Mouse (Mus musculus) heart, embryonic 14.5 days (tissue): ENCODE measurements around the gene Crlf1. TPM values are rescaled to one million over a fixed set of nuclear protein-coding genes. Genes with fewer than 3 reads are reported as not detected.

Experiments
- ATAC-seq: fragments of 200-750 bp; cut with Nextera tagmentation; 2 replicates; pipeline ENCODE4 v1.8.0; 2017; ENCODE audit warnings: low read depth, moderate TSS enrichment; ENCODE audit not compliant: insufficient number of reproducible peaks, insufficient read depth, low FRiP score
- H3K27ac ChIP-seq, 2 experiments: fragments of 200-500 bp in 1 of 2; fragments of 300-500 bp in 1 of 2; sonication (generic) in 1 of 2; replicated peaks in 1 of 2; 2 replicates each; pipeline ENCODE4 v1.5.1; 2012 to 2014; ENCODE audit warnings: low read depth in 2 of 2, low read length in 2 of 2, control low read depth in 1 of 2, mild to moderate bottlenecking in 1 of 2, mixed read lengths in 1 of 2; ENCODE audit not compliant: control insufficient read depth in 1 of 2, insufficient read depth in 1 of 2
- H3K27me3 ChIP-seq: fragments of 300-500 bp; sonication (generic); 2 replicates; pipeline ENCODE4 v1.6.1; 2014; ENCODE audit warnings: mild to moderate bottlenecking, low read length, control low read depth; ENCODE audit not compliant: control insufficient read depth, insufficient read depth
- H3K36me3 ChIP-seq: fragments of 300-500 bp; sonication (generic); 2 replicates; pipeline ENCODE4 v1.6.1; 2014; ENCODE audit warnings: mild to moderate bottlenecking, control low read depth, low read length, mixed read lengths; ENCODE audit not compliant: control insufficient read depth, insufficient read depth
- H3K4me1 ChIP-seq, 2 experiments: fragments of 200-500 bp in 1 of 2; fragments of 300-500 bp in 1 of 2; sonication (generic) in 1 of 2; 2 replicates each; pipeline ENCODE4 v1.6.1; 2012 to 2014; ENCODE audit warnings: low read length in 2 of 2, control low read depth in 1 of 2, mixed read lengths in 1 of 2; ENCODE audit not compliant: control insufficient read depth in 2 of 2, insufficient read depth in 2 of 2
- H3K4me2 ChIP-seq: fragments of 300-500 bp; sonication (generic); 2 replicates; pipeline ENCODE4 v1.6.1; 2014; ENCODE audit warnings: mild to moderate bottlenecking, low read length
- H3K4me3 ChIP-seq, 2 experiments: fragments of 200-500 bp in 1 of 2; fragments of 300-500 bp in 1 of 2; sonication (generic) in 1 of 2; 2 replicates each; pipeline ENCODE4 v1.5.1; 2012 to 2014; ENCODE audit warnings: low read length in 2 of 2, mild to moderate bottlenecking in 2 of 2, control low read depth in 1 of 2, low read depth in 1 of 2, moderate library complexity in 1 of 2; ENCODE audit not compliant: control insufficient read depth in 1 of 2, insufficient read depth in 1 of 2
- H3K9ac ChIP-seq: fragments of 300-500 bp; sonication (generic); 2 replicates; pipeline ENCODE4 v1.6.1; 2014; ENCODE audit warnings: mild to moderate bottlenecking, low read length
- H3K9me3 ChIP-seq: fragments of 300-500 bp; sonication (generic); 2 replicates; pipeline ENCODE4 v1.6.1; 2016; ENCODE audit warnings: low read length, control low read depth; ENCODE audit not compliant: control insufficient read depth
- WGBS: fragments of 180-500 bp; shearing (Covaris S2); extraction: QIAGEN DNeasy Blood & Tissue Kit; methylation state at CpG from one replicate; pipeline ENCODE4 v1.1.7; 2014; 5-methylcytosine and 5-hydroxymethylcytosine counted together
- polyA plus RNA-seq: library from polyadenylated mRNA; unstranded; fragments of >200 nt; fragmentation: Nextera tagmentation; extraction: Ambion mirVana; gene quantifications from 2 replicates; pipeline ENCODE4 v1.2.1, GENCODE M21; 2014

The Crlf1 gene
- polyA plus RNA-seq, 1 experiment from 2014 or later: 2.0 TPM

GRCm38 (mm10) chr8:70486191-70486681, 6.7 kb upstream of the Crlf1 start:
- WGBS: 37% methylated on average over 7 of the region's 7 CpGs
- Histone ChIP-seq H3K4me3 (no peak overlapping the region), H3K27me3 (peaks cover 90% of the 10 kb centered on the region), H3K4me2 (no peak overlapping the region), H3K9me3 (no peaks in the 10 kb centered on the region), H3K4me1 (peaks cover 10 to 21% of the 10 kb centered on the region in 2 experiments; a peak in 3 of 4 replicates), H3K36me3 (no peaks in the 10 kb centered on the region), H3K9ac (no peak overlapping the region), H3K27ac (no peak overlapping the region)
- ATAC-seq: no peak

- H3K27ac ChIP-seq: no peak within 1 kb of the TSS
- no peak within 1 kb of the TSS for H3K9ac ChIP-seq
- whole genome bisulfite sequencing: 7% methylated on average over 33 of the region's 33 CpGs
- no peak for ATAC-seq
- peak within 1 kb of the TSS; percentile 64 for H3K4me2 ChIP-seq
- H3K36me3 ChIP-seq: no peaks in the 10 kb centered on the region
- no peaks in the 10 kb centered on the region for H3K9me3 ChIP-seq
- peaks cover 97% of the 10 kb centered on the region for H3K27me3 ChIP-seq
- H3K4me1 ChIP-seq: peaks cover 10 to 21% of the 10 kb centered on the region in 2 experiments; a peak in 3 of 4 replicates
- peak within 1 kb of the TSS; percentile 27 to 37 for H3K4me3 ChIP-seq
Observed at GRCm38 (mm10) chr8:70486941-70487520, 5.9 kb upstream of the Crlf1 start, which contains the start of gene Tmem59l. Gene Tmem59l, minus strand, starts transcription at chr8:70487358.

GRCm38 (mm10) chr8:70487993-70488796, 4.8 kb upstream of the Crlf1 start:
- Histone ChIP-seq H3K36me3 (no peaks in the 10 kb centered on the region), H3K9me3 (no peaks in the 10 kb centered on the region), H3K4me3 (peak overlapping the region; percentile 27 to 37), H3K27me3 (peaks cover 97% of the 10 kb centered on the region), H3K4me2 (peak overlapping the region; percentile 64), H3K4me1 (peaks cover 10 to 30% of the 10 kb centered on the region in 2 experiments; a peak in 3 of 4 replicates), H3K27ac (no peak overlapping the region), H3K9ac (no peak overlapping the region)
- WGBS: 4% methylated on average over 55 of the region's 55 CpGs
- ATAC-seq: 0 out of 2 replicates have a peak, but pooled peaks have one; percentile 15

- H3K4me3 ChIP-seq: peak overlapping the region; percentile 23 to 37; a peak in 3 of 4 replicates
- no peaks in the 10 kb centered on the region for H3K36me3 ChIP-seq
- no peak overlapping the region for H3K27ac ChIP-seq
- H3K4me1 ChIP-seq: peaks cover 14 to 37% of the 10 kb centered on the region in 2 experiments; a peak in 3 of 4 replicates
- peak overlapping the region; percentile 68 for H3K4me2 ChIP-seq
- no peaks in the 10 kb centered on the region for H3K9me3 ChIP-seq
- no peak for ATAC-seq
- WGBS: 4% methylated on average over 14 of the region's 14 CpGs
- peak overlapping the region; percentile 54; the same call in 1 of the 2 replicates for H3K9ac ChIP-seq
- peaks cover 99% of the 10 kb centered on the region for H3K27me3 ChIP-seq
Observed at GRCm38 (mm10) chr8:70488931-70489470, 4.0 kb upstream of the Crlf1 start.

GRCm38 (mm10) chr8:70489576-70489975, 3.4 kb upstream of the Crlf1 start:
- under 1% methylated on average over 32 of the region's 41 CpGs for WGBS
- Histone ChIP-seq H3K9ac (peak overlapping the region; percentile 54; the same call in 1 of the 2 replicates), H3K9me3 (no peaks in the 10 kb centered on the region), H3K4me1 (peaks cover 14 to 39% of the 10 kb centered on the region in 2 experiments; a peak in 3 of 4 replicates), H3K4me3 (peak overlapping the region; percentile 23 to 37; a peak in 3 of 4 replicates), H3K4me2 (peak overlapping the region; percentile 68), H3K36me3 (no peaks in the 10 kb centered on the region), H3K27me3 (peaks cover 99% of the 10 kb centered on the region), H3K27ac (no peak overlapping the region)
- ATAC-seq: no peak

GRCm38 (mm10) chr8:70490061-70490879, 2.7 kb upstream of the Crlf1 start:
- Histone ChIP-seq H3K27me3 (peaks cover 99% of the 10 kb centered on the region), H3K9ac (peak overlapping the region; percentile 54; the same call in 1 of the 2 replicates), H3K9me3 (no peaks in the 10 kb centered on the region), H3K4me3 (peak overlapping the region in 1 of 2 experiments; percentile 37; a peak in 2 of 4 replicates), H3K27ac (no peak overlapping the region), H3K36me3 (no peaks in the 10 kb centered on the region), H3K4me2 (no peak overlapping the region), H3K4me1 (peaks cover 14 to 41% of the 10 kb centered on the region in 2 experiments; a peak in 3 of 4 replicates)
- WGBS: 17% methylated on average over 10 of the region's 10 CpGs
- ATAC-seq: no peak
